Mouse (Mus musculus): Measurements from ENCODE around the gene Kdm1a. TPM values are rescaled to one million over a fixed set of nuclear protein-coding genes. Genes with fewer than 3 reads are reported as not detected.
A peak's percentile ranks its signal among the peaks of the same experiment; 100 is the strongest.

Gene Kdm1a
- polyA plus RNA-seq, 1 experiment from 2014 or later = 69.9 TPM

GRCm38 (mm10) chr4:136637563-136638229 is 35.2 kb upstream of the Kdm1a start:
- Histone ChIP-seq H3K4me1 (ENCODE audit: control insufficient read depth, insufficient read depth, low read length) (peaks cover 10% of the 10 kb centered on the region; the same call in 1 of the 2 replicates), H3K4me3 (ENCODE audit: low read length) (peak overlapping the region; percentile 50), H3K27ac (ENCODE audit: low read depth, low read length) (no peak overlapping the region), H3K4me2 (replicated peaks; ENCODE audit: low read depth, low read length) (peak overlapping the region; percentile 95), H3K9ac (ENCODE audit: low read depth, low read length) (peak overlapping the region; percentile 59), H3K9me3 (ENCODE audit: control insufficient read depth, low read length) (no peaks in the 10 kb centered on the region), H3K36me3 (ENCODE audit: control insufficient read depth, insufficient read depth, low read length) (no peaks in the 10 kb centered on the region), H3K27me3 (ENCODE audit: control insufficient read depth, insufficient read depth, low read length) (peaks cover 26% of the 10 kb centered on the region)
- 2% methylated on average over 75 of the region's 76 CpGs for WGBS
- ATAC-seq (ENCODE audit: low FRiP score, low TSS enrichment) = peak; percentile 29; the same call in 1 of the 2 replicates

- 22% methylated on average over 37 of the region's 37 CpGs for WGBS
- Histone ChIP-seq H3K9ac (ENCODE audit: low read depth, low read length) (peak overlapping the region; percentile 59), H3K4me1 (ENCODE audit: control insufficient read depth, insufficient read depth, low read length) (peaks cover 10% of the 10 kb centered on the region; the same call in 1 of the 2 replicates), H3K36me3 (ENCODE audit: control insufficient read depth, insufficient read depth, low read length) (no peaks in the 10 kb centered on the region), H3K27ac (ENCODE audit: low read depth, low read length) (no peak overlapping the region), H3K4me2 (replicated peaks; ENCODE audit: low read depth, low read length) (peak overlapping the region; percentile 95), H3K4me3 (ENCODE audit: low read length) (peak overlapping the region; percentile 50), H3K9me3 (ENCODE audit: control insufficient read depth, low read length) (no peaks in the 10 kb centered on the region), H3K27me3 (ENCODE audit: control insufficient read depth, insufficient read depth, low read length) (peaks cover 26% of the 10 kb centered on the region)
- peak; percentile 26; the same call in 1 of the 2 replicates for ATAC-seq (ENCODE audit: low FRiP score, low TSS enrichment)
These were observed 34.5 kb upstream of the Kdm1a start for GRCm38 (mm10) chr4:136636983-136637562.

GRCm38 (mm10) chr4:136636511-136636910 is 34.0 kb upstream of the Kdm1a start:
- Histone ChIP-seq H3K27ac (ENCODE audit: low read depth, low read length) (no peak overlapping the region), H3K36me3 (ENCODE audit: control insufficient read depth, insufficient read depth, low read length) (no peaks in the 10 kb centered on the region), H3K9me3 (ENCODE audit: control insufficient read depth, low read length) (no peaks in the 10 kb centered on the region), H3K9ac (ENCODE audit: low read depth, low read length) (no peak overlapping the region), H3K4me2 (replicated peaks; ENCODE audit: low read depth, low read length) (no peak overlapping the region), H3K4me3 (ENCODE audit: low read length) (no peak overlapping the region), H3K4me1 (ENCODE audit: control insufficient read depth, insufficient read depth, low read length) (peaks cover 10% of the 10 kb centered on the region; the same call in 1 of the 2 replicates), H3K27me3 (ENCODE audit: control insufficient read depth, insufficient read depth, low read length) (peaks cover 26% of the 10 kb centered on the region)
- ATAC-seq (ENCODE audit: low FRiP score, low TSS enrichment) = no peak
- WGBS = 68% methylated on average over 5 of the region's 5 CpGs

- no peaks in the 10 kb centered on the region for H3K9me3 ChIP-seq (ENCODE audit: control insufficient read depth, low read length)
- H3K9ac ChIP-seq (ENCODE audit: low read depth, low read length) = no peak overlapping the region
- peaks cover 26% of the 10 kb centered on the region for H3K27me3 ChIP-seq (ENCODE audit: control insufficient read depth, insufficient read depth, low read length)
These were observed 33.5 kb upstream of the Kdm1a start for GRCm38 (mm10) chr4:136635995-136636394.

GRCm38 (mm10) chr4:136631237-136631994 is 28.9 kb upstream of the Kdm1a start:
- Histone ChIP-seq H3K4me2 (replicated peaks; ENCODE audit: low read depth, low read length) (no peak overlapping the region), H3K36me3 (ENCODE audit: control insufficient read depth, insufficient read depth, low read length) (no peaks in the 10 kb centered on the region), H3K4me1 (ENCODE audit: control insufficient read depth, insufficient read depth, low read length) (no peaks in the 10 kb centered on the region), H3K4me3 (ENCODE audit: low read length) (no peak overlapping the region), H3K27me3 (ENCODE audit: control insufficient read depth, insufficient read depth, low read length) (peaks cover 3% of the 10 kb centered on the region; the same call in 1 of the 2 replicates), H3K27ac (ENCODE audit: low read depth, low read length) (no peak overlapping the region), H3K9me3 (ENCODE audit: control insufficient read depth, low read length) (no peaks in the 10 kb centered on the region), H3K9ac (ENCODE audit: low read depth, low read length) (no peak overlapping the region)
- WGBS = 84% methylated on average over 11 of the region's 11 CpGs
- no peak for ATAC-seq (ENCODE audit: low FRiP score, low TSS enrichment)

More at GRCm38 (mm10) chr4:136635995-136636394, 33.5 kb upstream of the Kdm1a start:
- peaks cover 10% of the 10 kb centered on the region; the same call in 1 of the 2 replicates for H3K4me1 ChIP-seq (ENCODE audit: control insufficient read depth, insufficient read depth, low read length)
- no peak overlapping the region for H3K27ac ChIP-seq (ENCODE audit: low read depth, low read length)
- no peak overlapping the region for H3K4me2 ChIP-seq (replicated peaks; ENCODE audit: low read depth, low read length)
- no peaks in the 10 kb centered on the region for H3K36me3 ChIP-seq (ENCODE audit: control insufficient read depth, insufficient read depth, low read length)
- no peak for ATAC-seq (ENCODE audit: low FRiP score, low TSS enrichment)
- H3K4me3 ChIP-seq (ENCODE audit: low read length) = no peak overlapping the region

- no peak overlapping the region for H3K9ac ChIP-seq (ENCODE audit: low read depth, low read length)
- no peak for ATAC-seq (ENCODE audit: low FRiP score, low TSS enrichment)
- WGBS = 70% methylated on average over 6 of the region's 6 CpGs
- H3K27me3 ChIP-seq (ENCODE audit: control insufficient read depth, insufficient read depth, low read length) = no peaks in the 10 kb centered on the region
- H3K4me1 ChIP-seq (ENCODE audit: control insufficient read depth, insufficient read depth, low read length) = no peaks in the 10 kb centered on the region
- no peaks in the 10 kb centered on the region for H3K9me3 ChIP-seq (ENCODE audit: control insufficient read depth, low read length)
- no peak overlapping the region for H3K4me2 ChIP-seq (replicated peaks; ENCODE audit: low read depth, low read length)
- no peak overlapping the region for H3K27ac ChIP-seq (ENCODE audit: low read depth, low read length)
- no peaks in the 10 kb centered on the region for H3K36me3 ChIP-seq (ENCODE audit: control insufficient read depth, insufficient read depth, low read length)
- no peak overlapping the region for H3K4me3 ChIP-seq (ENCODE audit: low read length)
These were observed 24.1 kb upstream of the Kdm1a start for GRCm38 (mm10) chr4:136626590-136626989.

- Histone ChIP-seq H3K4me2 (replicated peaks; ENCODE audit: low read depth, low read length) (no peak within 1 kb of the TSS), H3K9ac (ENCODE audit: low read depth, low read length) (no peak within 1 kb of the TSS), H3K4me3 (ENCODE audit: low read length) (no peak within 1 kb of the TSS), H3K27ac (ENCODE audit: low read depth, low read length) (no peak within 1 kb of the TSS), H3K36me3 (ENCODE audit: control insufficient read depth, insufficient read depth, low read length) (no peaks in the 10 kb centered on the region), H3K27me3 (ENCODE audit: control insufficient read depth, insufficient read depth, low read length) (no peaks in the 10 kb centered on the region), H3K9me3 (ENCODE audit: control insufficient read depth, low read length) (no peaks in the 10 kb centered on the region), H3K4me1 (ENCODE audit: control insufficient read depth, insufficient read depth, low read length) (no peaks in the 10 kb centered on the region)
- 54% methylated on average over 6 of the region's 6 CpGs for WGBS
- ATAC-seq (ENCODE audit: low FRiP score, low TSS enrichment) = no peak
These were observed 19.9 kb upstream of the Kdm1a start, which contains the start of gene Lactbl1 for GRCm38 (mm10) chr4:136622388-136622787. Gene Lactbl1, plus strand, starts transcription at chr4:136622621.

- no peak for ATAC-seq (ENCODE audit: low FRiP score, low TSS enrichment)
- H3K4me3 ChIP-seq (ENCODE audit: low read length) = no peak overlapping the region
- H3K27me3 ChIP-seq (ENCODE audit: control insufficient read depth, insufficient read depth, low read length) = no peaks in the 10 kb centered on the region
- no peak overlapping the region for H3K27ac ChIP-seq (ENCODE audit: low read depth, low read length)
- no peaks in the 10 kb centered on the region for H3K9me3 ChIP-seq (ENCODE audit: control insufficient read depth, low read length)
- no peak overlapping the region for H3K4me2 ChIP-seq (replicated peaks; ENCODE audit: low read depth, low read length)
- no peak overlapping the region for H3K9ac ChIP-seq (ENCODE audit: low read depth, low read length)
- no peaks in the 10 kb centered on the region for H3K4me1 ChIP-seq (ENCODE audit: control insufficient read depth, insufficient read depth, low read length)
- H3K36me3 ChIP-seq (ENCODE audit: control insufficient read depth, insufficient read depth, low read length) = no peaks in the 10 kb centered on the region
- 46% methylated on average over 5 of the region's 5 CpGs for WGBS
These were observed 19.4 kb upstream of the Kdm1a start for GRCm38 (mm10) chr4:136621956-136622355.

- Histone ChIP-seq H3K4me3 (ENCODE audit: low read length) (no peak overlapping the region), H3K27ac (ENCODE audit: low read depth, low read length) (no peak overlapping the region), H3K36me3 (ENCODE audit: control insufficient read depth, insufficient read depth, low read length) (no peaks in the 10 kb centered on the region), H3K9ac (ENCODE audit: low read depth, low read length) (no peak overlapping the region), H3K27me3 (ENCODE audit: control insufficient read depth, insufficient read depth, low read length) (no peaks in the 10 kb centered on the region), H3K9me3 (ENCODE audit: control insufficient read depth, low read length) (no peaks in the 10 kb centered on the region), H3K4me2 (replicated peaks; ENCODE audit: low read depth, low read length) (no peak overlapping the region), H3K4me1 (ENCODE audit: control insufficient read depth, insufficient read depth, low read length) (no peaks in the 10 kb centered on the region)
- 0% methylated on average over 1 of the region's 1 CpGs for WGBS
- no peak for ATAC-seq (ENCODE audit: low FRiP score, low TSS enrichment)
These were observed 18.8 kb upstream of the Kdm1a start for GRCm38 (mm10) chr4:136621336-136621735.
